Mouse (Mus musculus): ENCODE results near the gene Gm14137. TPM values are rescaled to one million over a fixed set of nuclear protein-coding genes. Genes with fewer than 3 reads are reported as not detected.

Gm14137 gene
- total RNA-seq (2023) = 6.9 to 10.6 TPM (median 8.2 TPM) in 4 replicates

GRCm38 (mm10) chr2:119173991-119174651, at the start of gene Gm14137:
TSS of gene Gm14137 (plus strand) at chr2:119174509.

DNA sequence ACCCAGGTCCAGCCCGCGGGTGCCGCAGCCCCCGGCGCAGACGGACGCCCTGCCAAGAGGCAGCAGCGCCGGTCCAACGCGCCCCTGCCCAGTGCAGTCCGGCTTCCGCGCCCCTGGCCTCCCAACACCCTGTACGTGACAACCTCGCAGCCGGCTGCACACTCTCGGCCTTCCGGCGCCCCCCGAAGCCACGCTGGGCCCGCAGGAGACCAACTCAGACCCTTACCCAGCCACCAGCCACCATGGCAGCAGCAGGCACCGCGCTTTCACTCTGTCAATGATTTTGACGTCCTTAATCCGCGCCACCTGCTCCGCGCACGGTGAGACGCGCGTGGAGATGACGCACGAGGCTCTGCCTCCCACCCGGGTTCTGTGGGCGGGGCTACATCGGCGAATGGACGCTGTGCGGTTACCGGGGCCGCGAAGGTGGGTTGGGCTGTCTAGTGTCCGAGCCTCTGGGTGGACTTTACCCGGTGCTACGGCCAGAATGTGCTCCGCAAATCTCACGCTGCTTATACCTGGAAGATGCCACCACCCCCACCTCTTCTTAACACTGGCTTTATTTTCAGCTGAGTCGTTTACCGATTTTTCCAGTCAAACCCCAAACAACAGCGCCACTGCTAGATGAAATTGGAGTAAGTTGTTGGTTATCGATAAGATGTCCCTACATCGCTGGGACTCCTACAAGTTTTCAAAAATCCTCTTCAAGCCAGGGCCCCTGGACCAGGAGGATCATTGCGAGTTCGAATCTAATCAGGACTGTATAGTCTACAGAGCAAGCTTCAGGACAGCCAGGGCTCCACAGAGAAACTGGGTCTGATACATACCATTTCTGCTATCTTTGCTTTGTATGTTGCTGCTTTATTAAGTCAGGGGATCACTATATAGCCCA, 17.4 kb upstream of the Gm14137 start, which contains the start of gene Rmdn3:
Gene Rmdn3, minus strand, starts transcription at position 354 of the 892 bp plus-strand sequence.

GRCm38 (mm10) chr2:119166901-119167865, 7.1 kb upstream of the Gm14137 start, which contains the start of gene Gchfr:
TSS of gene Gchfr (plus strand) at chr2:119167773.

GRCm38 (mm10) chr2:119208344-119209175, 34.3 kb downstream of the Gm14137 start, which contains the start of the genes Zfyve19 and Dnajc17:
TSS of gene Zfyve19 (plus strand) at chr2:119208617.
TSS of gene Dnajc17 (minus strand) at chr2:119208795.

Other genes with a start within 250 kb of the Gm14137 start
- 3.6 to 5.0 TPM (median 4.3 TPM) in 4 replicates for gene Chst14, start 248.0 kb upstream of the Gm14137 start, total RNA-seq (2023)
- gene Ccdc32, start 145.1 kb upstream of the Gm14137 start, total RNA-seq (2023) = 11.3 to 15.1 TPM (median 12.8 TPM) in 4 replicates
- gene Rpusd2, start 139.7 kb upstream of the Gm14137 start, total RNA-seq (2023) = 14.3 to 18.6 TPM (median 15.5 TPM) in 4 replicates
- gene Knl1, start 127.4 kb upstream of the Gm14137 start, total RNA-seq (2023) = 3.4 to 5.0 TPM (median 4.4 TPM) in 4 replicates
- 1.4 to 5.4 TPM (median 2.6 TPM) in 4 replicates for gene Rad51, start 61.7 kb upstream of the Gm14137 start, total RNA-seq (2023)
- gene Rmdn3, start 17.5 kb upstream of the Gm14137 start, total RNA-seq (2023) = 25.9 to 39.7 TPM (median 33.3 TPM) in 4 replicates
- gene Gchfr, start 6.7 kb upstream of the Gm14137 start, total RNA-seq (2023) = 1.0 TPM in 1 of 4 replicates, not detected in the others
- gene Zfyve19, start 34.1 kb downstream of the Gm14137 start, total RNA-seq (2023) = 26.6 to 40.7 TPM (median 34.8 TPM) in 4 replicates
- gene Dnajc17, start 34.3 kb downstream of the Gm14137 start, total RNA-seq (2023) = 14.5 to 21.2 TPM (median 20.4 TPM) in 4 replicates
- not detected in 4 replicates for gene Ppp1r14d, start 55.4 kb downstream of the Gm14137 start, total RNA-seq (2023)
- 0.24 TPM in 1 of 4 replicates, not detected in the others for gene Spint1, start 62.9 kb downstream of the Gm14137 start, total RNA-seq (2023)
- 0.35 to 0.79 TPM in 2 of 4 replicates, not detected in the others for gene Rhov, start 96.8 kb downstream of the Gm14137 start, total RNA-seq (2023)
- 95.6 to 104 TPM (median 96.7 TPM) in 4 replicates for gene Vps18, start 114.2 kb downstream of the Gm14137 start, total RNA-seq (2023)
- gene Dll4, start 151.3 kb downstream of the Gm14137 start, total RNA-seq (2023) = 0.66 to 2.4 TPM (median 0.85 TPM) in 4 replicates
- gene Chac1, start 176.7 kb downstream of the Gm14137 start, total RNA-seq (2023) = 0.60 to 1.1 TPM (median 1.0 TPM) in 4 replicates